Mouse (Mus musculus): ENCODE data around the gene Tnfrsf9.
"Not testable (repeated sequence)": the region's sequence is repeated elsewhere in the genome, so short reads cannot be mapped to it uniquely, and the experiment has no call there.

Gene Tnfrsf9

GRCm38 (mm10) chr4:150894718-150895501 lies 19.5 kb upstream of the Tnfrsf9 start:
- no peak for DNase-seq (ENCODE audit: low read depth, low spot score)

GRCm38 (mm10) chr4:150896896-150897624 lies 17.3 kb upstream of the Tnfrsf9 start:
- no peak for DNase-seq (ENCODE audit: low read depth, low spot score)

- peak; percentile 84 for DNase-seq (ENCODE audit: low read depth, low spot score)
These were observed 15.5 kb upstream of the Tnfrsf9 start for GRCm38 (mm10) chr4:150898716-150899365.

GRCm38 (mm10) chr4:150900486-150900885 lies 13.9 kb upstream of the Tnfrsf9 start:
- DNase-seq (ENCODE audit: low read depth, low spot score), result peak; percentile 60

GRCm38 (mm10) chr4:150901651-150902050 lies 12.7 kb upstream of the Tnfrsf9 start:
- DNase-seq (ENCODE audit: low read depth, low spot score), result peak; percentile 87

- no peak for DNase-seq (ENCODE audit: low read depth, low spot score)
These were observed 12.3 kb upstream of the Tnfrsf9 start for GRCm38 (mm10) chr4:150902062-150902461.

GRCm38 (mm10) chr4:150903091-150903742 lies 11.1 kb upstream of the Tnfrsf9 start:
- no peak for DNase-seq (ENCODE audit: low read depth, low spot score)

- DNase-seq (ENCODE audit: low read depth, low spot score), result no peak
These were observed 7.3 kb upstream of the Tnfrsf9 start for GRCm38 (mm10) chr4:150907099-150907498.

- DNase-seq (ENCODE audit: low read depth, low spot score), result not testable (repeated sequence)
These were observed 5.8 kb upstream of the Tnfrsf9 start for GRCm38 (mm10) chr4:150908512-150908911.

GRCm38 (mm10) chr4:150909451-150910156 lies 4.8 kb upstream of the Tnfrsf9 start:
- DNase-seq (ENCODE audit: low read depth, low spot score), result peak; percentile 98

GRCm38 (mm10) chr4:150910164-150910951 lies 4.0 kb upstream of the Tnfrsf9 start:
- peak; percentile 75 for DNase-seq (ENCODE audit: low read depth, low spot score)

- DNase-seq (ENCODE audit: low read depth, low spot score), result no peak
These were observed 619 bp upstream of the Tnfrsf9 start for GRCm38 (mm10) chr4:150913743-150914142.

- no peak for DNase-seq (ENCODE audit: low read depth, low spot score)
These were observed 982 bp downstream of the Tnfrsf9 start for GRCm38 (mm10) chr4:150915181-150915906.

- peak; percentile 63 for DNase-seq (ENCODE audit: low read depth, low spot score)
These were observed 3.1 kb downstream of the Tnfrsf9 start for GRCm38 (mm10) chr4:150917336-150918027.

- no peak for DNase-seq (ENCODE audit: low read depth, low spot score)
These were observed 6.8 kb downstream of the Tnfrsf9 start for GRCm38 (mm10) chr4:150921206-150921605.

- DNase-seq (ENCODE audit: low read depth, low spot score), result no peak
These were observed 9.9 kb downstream of the Tnfrsf9 start for GRCm38 (mm10) chr4:150924308-150924707.

- DNase-seq (ENCODE audit: low read depth, low spot score), result no peak
These were observed 10.6 kb downstream of the Tnfrsf9 start for GRCm38 (mm10) chr4:150924936-150925335.

GRCm38 (mm10) chr4:150925923-150926322 lies 11.6 kb downstream of the Tnfrsf9 start:
- DNase-seq (ENCODE audit: low read depth, low spot score), result peak; percentile 91

All from R1 (cell line).